In the genomic region with DNA sequence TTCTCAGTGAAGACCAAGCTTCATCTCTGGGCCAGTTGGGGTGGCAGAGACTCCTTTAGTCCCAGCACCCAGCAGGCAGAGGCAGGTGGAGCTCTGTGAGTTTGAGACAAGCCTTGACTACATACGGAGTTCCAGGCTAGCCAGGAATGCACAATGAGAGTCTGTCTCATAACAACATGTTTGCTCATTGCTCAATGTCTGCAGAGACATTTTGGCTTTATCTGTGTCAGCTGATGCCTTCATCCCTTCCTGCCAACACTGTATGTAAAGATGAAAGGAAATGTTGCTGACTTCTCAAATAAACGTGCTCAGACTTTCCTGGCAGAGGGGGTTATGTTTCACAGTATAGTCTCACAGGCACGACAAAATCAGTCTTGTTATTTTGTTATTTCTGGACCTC, we compare ENCODE assay signal across 23 mouse cellular contexts. TPM values are rescaled to one million over a fixed set of nuclear protein-coding genes. Genes with fewer than 3 reads are reported as not detected.
DNase-seq lines count a peak whose midpoint lies in the region; ATAC-seq and TF ChIP-seq lines count a peak whose summit lies in the region.
"Had no signal": no experiment of that assay in that cellular context is flagged by ENCODE, and none has a peak within 500 bp of the region (broad histone marks: within the 10 kb centered on the region; RNA-seq: fewer than 3 reads in every experiment).

No protein-coding gene starts in this region.

- no peak overlapping the region for H3K27ac ChIP-seq in embryonic facial prominence, embryonic 14.5 days (replicated peaks; ENCODE audit: low read depth, low read length)
- H3K27ac ChIP-seq in embryonic facial prominence, embryonic 10.5 days (replicated peaks): no peak overlapping the region
- H3K27ac ChIP-seq in limb, embryonic 14.5 days (replicated peaks; ENCODE audit: low read depth, low read length): no peak overlapping the region
- H3K27ac ChIP-seq in limb, embryonic 10.5 days: no peak overlapping the region
- H3K27ac ChIP-seq in liver, embryonic 16.5 days (ENCODE audit: low read length): peak overlapping the region; percentile 33; the same call in 1 of the 2 replicates
- H3K27ac ChIP-seq in liver, embryonic 11.5 days (ENCODE audit: low read depth, low read length): no peak overlapping the region
- H3K27ac ChIP-seq: embryonic facial prominence, embryonic 12.5 days; forebrain, embryonic 15.5 days; gastrocnemius, adult 2 months; hindbrain, embryonic 12.5 days; hindbrain, embryonic 15.5 days had no signal

- ATAC-seq in embryonic facial prominence, embryonic 14.5 days (ENCODE audit: low read depth): no peak
- no peak for ATAC-seq in limb, embryonic 14.5 days (ENCODE audit: low FRiP score, low read depth)
- peak; percentile 74 for ATAC-seq in liver, embryonic 16.5 days (ENCODE audit: low read depth)
- ATAC-seq in liver, embryonic 11.5 days (replicated peaks; ENCODE audit: low FRiP score): no peak
- ATAC-seq: forebrain, embryonic 15.5 days; Patski had no signal

- no peak overlapping the region for H3K4me2 ChIP-seq in embryonic facial prominence, embryonic 14.5 days (ENCODE audit: low read depth, low read length)
- no peak overlapping the region for H3K4me2 ChIP-seq in limb, embryonic 14.5 days (replicated peaks; ENCODE audit: low read depth, low read length, severe bottlenecking)
- no peak overlapping the region for H3K4me2 ChIP-seq in liver, embryonic 16.5 days (ENCODE audit: low read depth, low read length)
- no peak overlapping the region for H3K4me2 ChIP-seq in liver, embryonic 11.5 days
- H3K4me2 ChIP-seq: embryonic facial prominence, embryonic 12.5 days; forebrain, embryonic 15.5 days; heart, embryonic 11.5 days; hindbrain, embryonic 12.5 days; hindbrain, embryonic 15.5 days had no signal

- 0 out of 2 replicates have a peak, but pooled peaks cover 9% of the 10 kb centered on the region for H3K36me3 ChIP-seq in embryonic facial prominence, embryonic 14.5 days (ENCODE audit: control insufficient read depth, insufficient read depth, low read length)
- peaks cover 11% of the 10 kb centered on the region; the same call in 1 of the 2 replicates for H3K36me3 ChIP-seq in embryonic facial prominence, embryonic 10.5 days (replicated peaks)
- H3K36me3 ChIP-seq in limb, embryonic 14.5 days (ENCODE audit: control insufficient read depth, insufficient read depth, low read length): peaks cover 12% of the 10 kb centered on the region; the same call in 1 of the 2 replicates
- peaks cover 23% of the 10 kb centered on the region for H3K36me3 ChIP-seq in limb, embryonic 10.5 days
- no peaks in the 10 kb centered on the region; the same call in 1 of the 2 replicates for H3K36me3 ChIP-seq in liver, embryonic 16.5 days (ENCODE audit: control insufficient read depth, insufficient read depth)
- H3K36me3 ChIP-seq in liver, embryonic 11.5 days (ENCODE audit: control insufficient read depth, insufficient read depth, low read length): no peaks in the 10 kb centered on the region; the same call in 1 of the 2 replicates

- 38% methylated on average over 3 of the region's 3 CpGs for WGBS in embryonic facial prominence, embryonic 14.5 days
- 67% methylated on average over 3 of the region's 3 CpGs for WGBS in embryonic facial prominence, embryonic 10.5 days
- 44% methylated on average over 3 of the region's 3 CpGs for WGBS in limb, embryonic 14.5 days
- 83% methylated on average over 3 of the region's 3 CpGs for WGBS in limb, embryonic 10.5 days
- 42% methylated on average over 3 of the region's 3 CpGs for WGBS in liver, embryonic 16.5 days (ENCODE audit: insufficient replicate concordance)
- WGBS in liver, embryonic 11.5 days: 72% methylated on average over 3 of the region's 3 CpGs

- DNase-seq in embryonic facial prominence, embryonic 14.5 days (ENCODE audit: low spot score): peak; percentile 43
- DNase-seq in embryonic facial prominence, embryonic 10.5 days (ENCODE audit: low spot score): no peak
- DNase-seq in limb, embryonic 14.5 days (ENCODE audit: low spot score): peak; percentile 8
- no peak for DNase-seq in limb, embryonic 10.5 days (ENCODE audit: low spot score)
- no peak for DNase-seq in liver, embryonic 11.5 days (ENCODE audit: low spot score)
- peak; percentile 25 for DNase-seq in fibroblast of lung, adult 2 months (ENCODE audit: low read depth)
- DNase-seq in cerebellum, adult 11-12 months: no peak
- DNase-seq: adrenal gland, postnatal 10 days; adrenal gland, postnatal 36 days; cerebellum, adult 18-20 months; cerebellum, adult 9-10 months; cerebellum, postnatal 14 days; gastrocnemius, adult 2 months; gastrocnemius, postnatal 14 days; heart, adult 11 months had no signal

- no peak overlapping the region for H3K4me3 ChIP-seq in embryonic facial prominence, embryonic 14.5 days (ENCODE audit: low read depth, low read length)
- no peak overlapping the region for H3K4me3 ChIP-seq in embryonic facial prominence, embryonic 10.5 days
- no peak overlapping the region for H3K4me3 ChIP-seq in limb, embryonic 14.5 days (replicated peaks; ENCODE audit: low read length)
- no peak overlapping the region for H3K4me3 ChIP-seq in limb, embryonic 10.5 days
- no peak overlapping the region for H3K4me3 ChIP-seq in liver, embryonic 16.5 days (ENCODE audit: low read depth, low read length)
- no peak overlapping the region for H3K4me3 ChIP-seq in liver, embryonic 11.5 days (ENCODE audit: low read depth, low read length)
- H3K4me3 ChIP-seq: embryonic facial prominence, embryonic 12.5 days; erythroblast, embryonic 14.5 days; forebrain, embryonic 15.5 days; gastrocnemius, adult 2 months; hindbrain, embryonic 12.5 days; hindbrain, embryonic 15.5 days had no signal

- H3K27me3 ChIP-seq in embryonic facial prominence, embryonic 14.5 days (replicated peaks; ENCODE audit: control insufficient read depth, insufficient read depth, low read length): no peaks in the 10 kb centered on the region
- no peaks in the 10 kb centered on the region for H3K27me3 ChIP-seq in embryonic facial prominence, embryonic 10.5 days (replicated peaks; ENCODE audit: low read depth, poor library complexity, severe bottlenecking)
- H3K27me3 ChIP-seq in limb, embryonic 14.5 days (ENCODE audit: control insufficient read depth, insufficient read depth, low read length): no peaks in the 10 kb centered on the region
- no peaks in the 10 kb centered on the region for H3K27me3 ChIP-seq in limb, embryonic 10.5 days (ENCODE audit: low read depth, poor library complexity, severe bottlenecking)
- no peaks in the 10 kb centered on the region for H3K27me3 ChIP-seq in liver, embryonic 16.5 days (ENCODE audit: control insufficient read depth, insufficient read depth, low read depth, low read length)
- H3K27me3 ChIP-seq in liver, embryonic 11.5 days (replicated peaks; ENCODE audit: control insufficient read depth, insufficient read depth, low read length): no peaks in the 10 kb centered on the region
- H3K27me3 ChIP-seq: embryonic facial prominence, embryonic 12.5 days; forebrain, embryonic 15.5 days; hindbrain, embryonic 12.5 days; hindbrain, embryonic 15.5 days; Patski had no signal

- no peaks in the 10 kb centered on the region for H3K9me3 ChIP-seq in embryonic facial prominence, embryonic 14.5 days (ENCODE audit: control insufficient read depth, low read length)
- H3K9me3 ChIP-seq in embryonic facial prominence, embryonic 10.5 days: no peaks in the 10 kb centered on the region
- H3K9me3 ChIP-seq in limb, embryonic 14.5 days (ENCODE audit: control insufficient read depth, low read length): no peaks in the 10 kb centered on the region
- H3K9me3 ChIP-seq in limb, embryonic 10.5 days (replicated peaks): no peaks in the 10 kb centered on the region
- H3K9me3 ChIP-seq in liver, embryonic 16.5 days (replicated peaks; ENCODE audit: control insufficient read depth, low read length): no peaks in the 10 kb centered on the region
- no peaks in the 10 kb centered on the region for H3K9me3 ChIP-seq in liver, embryonic 11.5 days (ENCODE audit: control insufficient read depth, low read length)
- H3K9me3 ChIP-seq: embryonic facial prominence, embryonic 12.5 days; forebrain, embryonic 15.5 days; hindbrain, embryonic 12.5 days; hindbrain, embryonic 15.5 days had no signal

- H3K9ac ChIP-seq in embryonic facial prominence, embryonic 14.5 days (ENCODE audit: low read depth, low read length): no peak overlapping the region
- no peak overlapping the region for H3K9ac ChIP-seq in limb, embryonic 14.5 days (ENCODE audit: low read depth, low read length, severe bottlenecking)
- no peak overlapping the region for H3K9ac ChIP-seq in liver, embryonic 16.5 days (ENCODE audit: low read depth, low read length)
- no peak overlapping the region for H3K9ac ChIP-seq in liver, embryonic 11.5 days (ENCODE audit: low read depth, low read length)
- H3K9ac ChIP-seq: embryonic facial prominence, embryonic 12.5 days; forebrain, embryonic 15.5 days; hindbrain, embryonic 12.5 days; hindbrain, embryonic 15.5 days had no signal

- no peaks in the 10 kb centered on the region for H3K4me1 ChIP-seq in embryonic facial prominence, embryonic 14.5 days (ENCODE audit: control insufficient read depth, insufficient read depth, low read length)
- H3K4me1 ChIP-seq in embryonic facial prominence, embryonic 10.5 days: no peaks in the 10 kb centered on the region
- no peaks in the 10 kb centered on the region for H3K4me1 ChIP-seq in limb, embryonic 14.5 days (ENCODE audit: control insufficient read depth, insufficient read depth, low read length)
- H3K4me1 ChIP-seq in limb, embryonic 10.5 days: no peaks in the 10 kb centered on the region
- no peaks in the 10 kb centered on the region; the same call in 1 of the 2 replicates for H3K4me1 ChIP-seq in liver, embryonic 16.5 days (ENCODE audit: control insufficient read depth, low read depth, low read length)
- no peaks in the 10 kb centered on the region for H3K4me1 ChIP-seq in liver, embryonic 11.5 days (replicated peaks; ENCODE audit: control insufficient read depth, insufficient read depth, low read length)
- H3K4me1 ChIP-seq: embryonic facial prominence, embryonic 12.5 days; forebrain, embryonic 15.5 days; hindbrain, embryonic 12.5 days; hindbrain, embryonic 15.5 days had no signal

- no peak for TF ChIP-seq POLR2A in limb, embryonic 14.5 days (IDR thresholded peaks at IDR 0.05; ENCODE audit: borderline replicate concordance, extremely low read depth, insufficient read depth, insufficient read length)

RNA-seq across cellular contexts. Expression of gene Cbr4, which starts 13.4 kb away (rescaled TPM):
- polyA plus RNA-seq in embryonic facial prominence, embryonic 14.5 days (2014; fragmentation: Nextera tagmentation; extraction: Ambion mirVana): 30.9 and 31.3 TPM in 2 replicates
- 26.9 and 31.6 TPM in 2 replicates for polyA plus RNA-seq in embryonic facial prominence, embryonic 10.5 days (2016; fragmentation: Nextera tagmentation; extraction: Ambion mirVana)
- 10.6 and 17.4 TPM in 2 replicates for polyA plus RNA-seq in limb, embryonic 14.5 days (2012; rRNA removed)
- polyA plus RNA-seq in limb, embryonic 14.5 days (2014; fragmentation: Nextera tagmentation; extraction: Ambion mirVana): 32.2 and 32.3 TPM in 2 replicates
- 23.2 and 28.2 TPM in 2 replicates for polyA plus RNA-seq in limb, embryonic 10.5 days (2016; fragmentation: Nextera tagmentation; extraction: Ambion mirVana)
- 21.3 and 23.6 TPM in 2 replicates for polyA plus RNA-seq in liver, embryonic 16.5 days (2015; fragmentation: Nextera tagmentation; extraction: Ambion mirVana)
- 33.3 and 37.3 TPM in 2 replicates for polyA plus RNA-seq in liver, embryonic 11.5 days (2014; fragmentation: Nextera tagmentation; extraction: Ambion mirVana)

Comparison
In these comparisons a context has a peak if more than half of its experiments do, and no peak if none do; other contexts are left out.
1. DNase-seq: peak in embryonic facial prominence, embryonic 14.5 days (single experiment), limb, embryonic 14.5 days (single experiment) and fibroblast of lung, adult 2 months (single experiment); none in embryonic facial prominence, embryonic 10.5 days (single experiment), limb, embryonic 10.5 days (single experiment), liver, embryonic 11.5 days (single experiment) and cerebellum, adult 11-12 months (single experiment).